Comparison of ENCODE assay signal across 15 mouse cellular contexts in genomic region chr7:78026992-78027615, GRCm38 (mm10).
DNase-seq lines count a peak whose midpoint lies in the region.
"Had no signal": no experiment of that assay in that cellular context is flagged by ENCODE, and none has a peak within 500 bp of the region (broad histone marks: within the 10 kb centered on the region; RNA-seq: fewer than 3 reads in every experiment).

No protein-coding gene starts in this region.

- DNase-seq in cerebellum, postnatal 10 days: peak; percentile 7 to 9
- no peak for DNase-seq in cerebellum, adult 9-10 months
- peak; percentile 17 to 20 for DNase-seq in adrenal gland, postnatal 36 days
- peak; percentile 33 to 58 for DNase-seq in frontal cortex, postnatal 36 days (ENCODE audit: low spot score in 2 of 2)
- peak; percentile 43 to 79 for DNase-seq in left cerebral cortex, postnatal 14 days (ENCODE audit: low spot score in 2 of 2)
- no peak for DNase-seq in Muller cell, postnatal 12 days (ENCODE audit: inconsistent ontology term)
- DNase-seq in MN1 (ENCODE audit: low spot score): no peak
- DNase-seq in heart, postnatal 14 days: no peak
- DNase-seq: B cell, adult 2 months; cerebellum, postnatal 36 days; heart, adult 11 months; liver; lung, postnatal 14 days; spleen, adult 18-20 months; thymus, adult 18-20 months had no signal

- intact Hi-C loops in left cerebral cortex, postnatal 14 days (cut with DNase I): no loop called here
- intact Hi-C loops in heart, postnatal 14 days (cut with DNase I): no loop called here

Comparison
In these comparisons a context has a peak if more than half of its experiments do, and no peak if none do; other contexts are left out.
1. DNase-seq: peak in cerebellum, postnatal 10 days (2 of 2), adrenal gland, postnatal 36 days (2 of 2), frontal cortex, postnatal 36 days (2 of 2) and left cerebral cortex, postnatal 14 days (2 of 2); none in cerebellum, adult 9-10 months (single experiment), Muller cell, postnatal 12 days (single experiment), MN1 (single experiment) and heart, postnatal 14 days (0 of 2).